Mouse (Mus musculus) megakaryocyte-erythroid progenitor cell, adult 5 weeks (primary cell): ENCODE data around the gene Nxpe2. TPM values are rescaled to one million over a fixed set of nuclear protein-coding genes. Genes with fewer than 3 reads are reported as not detected.

Experiments
- polyA plus RNA-seq: library from polyadenylated mRNA; stranded (reverse); fragments of >175 nt; gene quantifications from 2 replicates; pipeline ENCODE4 v1.2.3, GENCODE M21; 2012

Gene Nxpe2
- polyA plus RNA-seq = 2.1 and 2.8 TPM in 2 replicates

GRCm38 (mm10) chr9:48353148-48353698, at the start of gene Nxpe2:
TSS of gene Nxpe2 (minus strand) at chr9:48353454.

Other genes starting within 250 kb of the Nxpe2 start
- 0.29 and 0.34 TPM in 2 replicates for gene Nxpe4, start 191.4 kb downstream of the Nxpe2 start, polyA plus RNA-seq
- gene Rexo2, start 127.2 kb upstream of the Nxpe2 start, polyA plus RNA-seq = 123 and 169 TPM in 2 replicates
- 35.4 and 37.6 TPM in 2 replicates for gene Rbm7, start 141.8 kb upstream of the Nxpe2 start, polyA plus RNA-seq
- 22.8 and 28.9 TPM in 2 replicates for gene Gm5617, start 142.0 kb upstream of the Nxpe2 start, polyA plus RNA-seq